Mouse (Mus musculus): ENCODE measurements around the gene Pipox. TPM values are rescaled to one million over a fixed set of nuclear protein-coding genes. Genes with fewer than 3 reads are reported as not detected.

Gene Pipox
- polyA plus RNA-seq, 1 experiment from 2014 or later, result 16.0 TPM

GRCm38 (mm10) chr11:77852941-77853668 lies 40.8 kb downstream of the Pipox start:
- peaks cover 20% of the 10 kb centered on the region for H3K4me1 ChIP-seq (ENCODE audit: insufficient read depth, low read length)
- no peak overlapping the region for H3K4me3 ChIP-seq (ENCODE audit: low read length)
- no peak overlapping the region for H3K4me2 ChIP-seq (replicated peaks; ENCODE audit: low read depth, low read length)
- no peaks in the 10 kb centered on the region for H3K9me3 ChIP-seq (ENCODE audit: low read length)
- H3K36me3 ChIP-seq (ENCODE audit: insufficient read depth, low read length), result peaks cover 24% of the 10 kb centered on the region
- no peak overlapping the region for H3K27ac ChIP-seq (ENCODE audit: low read length)
- peak; percentile 11; the same call in 1 of the 2 replicates for ATAC-seq (ENCODE audit: low FRiP score, low TSS enrichment)
- H3K27me3 ChIP-seq (ENCODE audit: insufficient read depth, low read length), result peaks cover 8% of the 10 kb centered on the region
- H3K9ac ChIP-seq (replicated peaks; ENCODE audit: low read length), result no peak overlapping the region
- WGBS, result 88% methylated on average over 17 of the region's 17 CpGs

- 61% methylated on average over 3 of the region's 3 CpGs for WGBS
- peaks cover 23% of the 10 kb centered on the region for H3K36me3 ChIP-seq (ENCODE audit: insufficient read depth, low read length)
- H3K27ac ChIP-seq (ENCODE audit: low read length), result no peak overlapping the region
- H3K4me3 ChIP-seq (ENCODE audit: low read length), result no peak overlapping the region
- ATAC-seq (ENCODE audit: low FRiP score, low TSS enrichment), result no peak
- no peaks in the 10 kb centered on the region for H3K9me3 ChIP-seq (ENCODE audit: low read length)
- H3K4me1 ChIP-seq (ENCODE audit: insufficient read depth, low read length), result peaks cover 23% of the 10 kb centered on the region
- H3K27me3 ChIP-seq (ENCODE audit: insufficient read depth, low read length), result peaks cover 4% of the 10 kb centered on the region
- H3K4me2 ChIP-seq (replicated peaks; ENCODE audit: low read depth, low read length), result no peak overlapping the region
- H3K9ac ChIP-seq (replicated peaks; ENCODE audit: low read length), result no peak overlapping the region
Observed at GRCm38 (mm10) chr11:77852195-77852594, 41.7 kb downstream of the Pipox start.

- peaks cover 27% of the 10 kb centered on the region for H3K36me3 ChIP-seq (ENCODE audit: insufficient read depth, low read length)
- H3K27ac ChIP-seq (ENCODE audit: low read length), result no peak overlapping the region
- H3K27me3 ChIP-seq (ENCODE audit: insufficient read depth, low read length), result peaks cover 4% of the 10 kb centered on the region
- no peaks in the 10 kb centered on the region for H3K9me3 ChIP-seq (ENCODE audit: low read length)
- ATAC-seq (ENCODE audit: low FRiP score, low TSS enrichment), result no peak
- H3K4me1 ChIP-seq (ENCODE audit: insufficient read depth, low read length), result peaks cover 29% of the 10 kb centered on the region
- no peak overlapping the region for H3K4me3 ChIP-seq (ENCODE audit: low read length)
- WGBS, result 67% methylated on average over 6 of the region's 6 CpGs
- no peak overlapping the region for H3K4me2 ChIP-seq (replicated peaks; ENCODE audit: low read depth, low read length)
- H3K9ac ChIP-seq (replicated peaks; ENCODE audit: low read length), result no peak overlapping the region
Observed at GRCm38 (mm10) chr11:77851483-77852010, 42.3 kb downstream of the Pipox start.

- WGBS, result 47% methylated on average over 24 of the region's 24 CpGs
- H3K4me1 ChIP-seq (ENCODE audit: insufficient read depth, low read length), result peaks cover 31% of the 10 kb centered on the region
- H3K4me2 ChIP-seq (replicated peaks; ENCODE audit: low read depth, low read length), result 0 out of 2 replicates have a peak overlapping the region, but pooled peaks have one; percentile 10
Observed at GRCm38 (mm10) chr11:77850401-77851244, 43.3 kb downstream of the Pipox start.

GRCm38 (mm10) chr11:77849151-77849550 lies 44.7 kb downstream of the Pipox start:
- Histone ChIP-seq H3K27ac (ENCODE audit: low read length) (no peak overlapping the region), H3K9ac (replicated peaks; ENCODE audit: low read length) (no peak overlapping the region), H3K36me3 (ENCODE audit: insufficient read depth, low read length) (peaks cover 44% of the 10 kb centered on the region), H3K9me3 (ENCODE audit: low read length) (no peaks in the 10 kb centered on the region), H3K4me1 (ENCODE audit: insufficient read depth, low read length) (peaks cover 24% of the 10 kb centered on the region), H3K27me3 (ENCODE audit: insufficient read depth, low read length) (peaks cover 4% of the 10 kb centered on the region), H3K4me3 (ENCODE audit: low read length) (no peak overlapping the region), H3K4me2 (replicated peaks; ENCODE audit: low read depth, low read length) (no peak overlapping the region)
- WGBS, result 77% methylated on average over 7 of the region's 7 CpGs
- no peak for ATAC-seq (ENCODE audit: low FRiP score, low TSS enrichment)

More at GRCm38 (mm10) chr11:77850401-77851244, 43.3 kb downstream of the Pipox start:
- H3K9ac ChIP-seq (replicated peaks; ENCODE audit: low read length), result no peak overlapping the region
- peaks cover 37% of the 10 kb centered on the region for H3K36me3 ChIP-seq (ENCODE audit: insufficient read depth, low read length)
- H3K27ac ChIP-seq (ENCODE audit: low read length), result no peak overlapping the region
- no peaks in the 10 kb centered on the region for H3K9me3 ChIP-seq (ENCODE audit: low read length)
- H3K27me3 ChIP-seq (ENCODE audit: insufficient read depth, low read length), result peaks cover 4% of the 10 kb centered on the region
- H3K4me3 ChIP-seq (ENCODE audit: low read length), result no peak overlapping the region
- no peak for ATAC-seq (ENCODE audit: low FRiP score, low TSS enrichment)

- 14% methylated on average over 5 of the region's 5 CpGs for WGBS
- no peak overlapping the region for H3K27ac ChIP-seq (ENCODE audit: low read length)
- peaks cover 4% of the 10 kb centered on the region for H3K27me3 ChIP-seq (ENCODE audit: insufficient read depth, low read length)
- no peaks in the 10 kb centered on the region for H3K9me3 ChIP-seq (ENCODE audit: low read length)
- no peak overlapping the region for H3K4me3 ChIP-seq (ENCODE audit: low read length)
- peak; percentile 13; the same call in 1 of the 2 replicates for ATAC-seq (ENCODE audit: low FRiP score, low TSS enrichment)
- H3K36me3 ChIP-seq (ENCODE audit: insufficient read depth, low read length), result peaks cover 47% of the 10 kb centered on the region
- H3K9ac ChIP-seq (replicated peaks; ENCODE audit: low read length), result no peak overlapping the region
- peaks cover 24% of the 10 kb centered on the region for H3K4me1 ChIP-seq (ENCODE audit: insufficient read depth, low read length)
- H3K4me2 ChIP-seq (replicated peaks; ENCODE audit: low read depth, low read length), result no peak overlapping the region
Observed at GRCm38 (mm10) chr11:77848131-77848530, 45.8 kb downstream of the Pipox start.

- 32% methylated on average over 9 of the region's 9 CpGs for WGBS
- ATAC-seq (ENCODE audit: low FRiP score, low TSS enrichment), result peak; percentile 78
- H3K4me2 ChIP-seq (replicated peaks; ENCODE audit: low read depth, low read length), result no peak overlapping the region
Observed at GRCm38 (mm10) chr11:77847599-77848128, 46.2 kb downstream of the Pipox start.

GRCm38 (mm10) chr11:77843906-77844200 lies 50.0 kb downstream of the Pipox start:
- 0 out of 2 replicates have a peak, but pooled peaks cover 6% of the 10 kb centered on the region for H3K27me3 ChIP-seq (ENCODE audit: insufficient read depth, low read length)
- H3K9ac ChIP-seq (replicated peaks; ENCODE audit: low read length), result no peak overlapping the region
- H3K36me3 ChIP-seq (ENCODE audit: insufficient read depth, low read length), result peaks cover 47% of the 10 kb centered on the region
- no peak for ATAC-seq (ENCODE audit: low FRiP score, low TSS enrichment)
- 66% methylated on average over 4 of the region's 4 CpGs for WGBS
- H3K9me3 ChIP-seq (ENCODE audit: low read length), result no peaks in the 10 kb centered on the region
- no peak overlapping the region for H3K4me2 ChIP-seq (replicated peaks; ENCODE audit: low read depth, low read length)
- no peak overlapping the region for H3K27ac ChIP-seq (ENCODE audit: low read length)
- H3K4me1 ChIP-seq (ENCODE audit: insufficient read depth, low read length), result peaks cover 20% of the 10 kb centered on the region
- H3K4me3 ChIP-seq (ENCODE audit: low read length), result no peak overlapping the region

More at GRCm38 (mm10) chr11:77847599-77848128, 46.2 kb downstream of the Pipox start:
- Histone ChIP-seq H3K4me1 (ENCODE audit: insufficient read depth, low read length) (peaks cover 24% of the 10 kb centered on the region), H3K4me3 (ENCODE audit: low read length) (no peak overlapping the region), H3K9ac (replicated peaks; ENCODE audit: low read length) (no peak overlapping the region), H3K36me3 (ENCODE audit: insufficient read depth, low read length) (peaks cover 48% of the 10 kb centered on the region), H3K9me3 (ENCODE audit: low read length) (no peaks in the 10 kb centered on the region), H3K27me3 (ENCODE audit: insufficient read depth, low read length) (peaks cover 5% of the 10 kb centered on the region; the same call in 1 of the 2 replicates), H3K27ac (ENCODE audit: low read length) (no peak overlapping the region)

- Histone ChIP-seq H3K4me1 (ENCODE audit: insufficient read depth, low read length) (peaks cover 18% of the 10 kb centered on the region), H3K36me3 (ENCODE audit: insufficient read depth, low read length) (peaks cover 47% of the 10 kb centered on the region), H3K9me3 (ENCODE audit: low read length) (no peaks in the 10 kb centered on the region), H3K27ac (ENCODE audit: low read length) (no peak overlapping the region), H3K27me3 (ENCODE audit: insufficient read depth, low read length) (0 out of 2 replicates have a peak, but pooled peaks cover 8% of the 10 kb centered on the region), H3K4me2 (replicated peaks; ENCODE audit: low read depth, low read length) (no peak overlapping the region), H3K4me3 (ENCODE audit: low read length) (no peak overlapping the region), H3K9ac (replicated peaks; ENCODE audit: low read length) (no peak overlapping the region)
- ATAC-seq (ENCODE audit: low FRiP score, low TSS enrichment), result no peak
- 88% methylated on average over 21 of the region's 21 CpGs for WGBS
Observed at GRCm38 (mm10) chr11:77843068-77843905, 50.6 kb downstream of the Pipox start.

Data from kidney, embryonic 16.5 days (tissue).